18 mouse cellular contexts compared by ENCODE assay signal in genomic region chr15:24990082-24990786, GRCm38 (mm10).
DNase-seq lines count a peak whose midpoint lies in the region; ATAC-seq and TF ChIP-seq lines count a peak whose summit lies in the region.
"Had no signal": no experiment of that assay in that cellular context is flagged by ENCODE, and none has a peak within 500 bp of the region (broad histone marks: within the 10 kb centered on the region; RNA-seq: fewer than 3 reads in every experiment).

No protein-coding gene starts in this region.

- H3K9me3 ChIP-seq in intestine, embryonic 14.5 days (ENCODE audit: control insufficient read depth, low read length) = no peaks in the 10 kb centered on the region
- no peaks in the 10 kb centered on the region for H3K9me3 ChIP-seq in intestine, embryonic 16.5 days (ENCODE audit: control insufficient read depth, low read length)
- H3K9me3 ChIP-seq in midbrain, embryonic 14.5 days (ENCODE audit: control insufficient read depth, low read length) = no peaks in the 10 kb centered on the region
- H3K9me3 ChIP-seq in midbrain, embryonic 16.5 days (replicated peaks; ENCODE audit: control insufficient read depth, low read length, poor library complexity, severe bottlenecking) = no peaks in the 10 kb centered on the region
- H3K9me3 ChIP-seq: embryonic facial prominence, embryonic 13.5 days; midbrain, embryonic 15.5 days had no signal

- 41% methylated on average over 5 of the region's 5 CpGs for WGBS in intestine, embryonic 14.5 days
- 57% methylated on average over 5 of the region's 5 CpGs for WGBS in intestine, embryonic 16.5 days
- 76% methylated on average over 5 of the region's 5 CpGs for WGBS in midbrain, embryonic 14.5 days
- WGBS in midbrain, embryonic 16.5 days = 66% methylated on average over 5 of the region's 5 CpGs

- no peak overlapping the region for H3K4me3 ChIP-seq in intestine, embryonic 14.5 days (ENCODE audit: low read depth, low read length)
- no peak overlapping the region for H3K4me3 ChIP-seq in intestine, embryonic 16.5 days (ENCODE audit: low read length)
- no peak overlapping the region for H3K4me3 ChIP-seq in midbrain, embryonic 14.5 days (replicated peaks; ENCODE audit: low read depth, low read length)
- no peak overlapping the region for H3K4me3 ChIP-seq in midbrain, embryonic 16.5 days (ENCODE audit: low read depth, low read length)
- no peak overlapping the region for H3K4me3 ChIP-seq in cortical plate, adult 2 months (ENCODE audit: insufficient read depth, low read length)
- H3K4me3 ChIP-seq: embryonic facial prominence, embryonic 13.5 days; midbrain, embryonic 15.5 days had no signal

- H3K36me3 ChIP-seq in intestine, embryonic 14.5 days (ENCODE audit: control insufficient read depth, insufficient read depth, low read length) = no peaks in the 10 kb centered on the region
- H3K36me3 ChIP-seq in intestine, embryonic 16.5 days (ENCODE audit: control insufficient read depth, insufficient read depth, low read length) = no peaks in the 10 kb centered on the region
- no peaks in the 10 kb centered on the region for H3K36me3 ChIP-seq in midbrain, embryonic 14.5 days (ENCODE audit: control insufficient read depth, insufficient read depth, low read length)
- H3K36me3 ChIP-seq in midbrain, embryonic 16.5 days (ENCODE audit: control insufficient read depth, insufficient read depth, low read length) = no peaks in the 10 kb centered on the region
- H3K36me3 ChIP-seq: embryonic facial prominence, embryonic 13.5 days; midbrain, embryonic 15.5 days had no signal

- H3K27ac ChIP-seq in intestine, embryonic 14.5 days (ENCODE audit: low read depth) = no peak overlapping the region
- no peak overlapping the region for H3K27ac ChIP-seq in intestine, embryonic 16.5 days (ENCODE audit: low read length)
- H3K27ac ChIP-seq in midbrain, embryonic 14.5 days (replicated peaks; ENCODE audit: low read depth, low read length) = no peak overlapping the region
- no peak overlapping the region for H3K27ac ChIP-seq in midbrain, embryonic 16.5 days (ENCODE audit: low read length)
- peak overlapping the region; percentile 71; the same call in 1 of the 2 replicates for H3K27ac ChIP-seq in cortical plate, adult 2 months (ENCODE audit: insufficient read depth, low read length)
- H3K27ac ChIP-seq: embryonic facial prominence, embryonic 13.5 days; midbrain, embryonic 15.5 days had no signal

- H3K4me2 ChIP-seq in intestine, embryonic 14.5 days (ENCODE audit: low read length) = no peak overlapping the region
- no peak overlapping the region for H3K4me2 ChIP-seq in intestine, embryonic 16.5 days (ENCODE audit: low read depth, low read length)
- H3K4me2 ChIP-seq in midbrain, embryonic 14.5 days (ENCODE audit: low read length) = no peak overlapping the region
- no peak overlapping the region for H3K4me2 ChIP-seq in midbrain, embryonic 16.5 days (ENCODE audit: low read length)
- H3K4me2 ChIP-seq: embryonic facial prominence, embryonic 13.5 days; midbrain, embryonic 15.5 days had no signal

- H3K4me1 ChIP-seq in intestine, embryonic 14.5 days (replicated peaks; ENCODE audit: control insufficient read depth, insufficient read depth, low read length) = no peaks in the 10 kb centered on the region
- H3K4me1 ChIP-seq in intestine, embryonic 16.5 days (ENCODE audit: control insufficient read depth, insufficient read depth, low read length) = no peaks in the 10 kb centered on the region
- 0 out of 2 replicates have a peak, but pooled peaks cover 9% of the 10 kb centered on the region for H3K4me1 ChIP-seq in midbrain, embryonic 14.5 days (ENCODE audit: control insufficient read depth, insufficient read depth, low read length)
- peaks cover 10% of the 10 kb centered on the region for H3K4me1 ChIP-seq in midbrain, embryonic 16.5 days (ENCODE audit: control insufficient read depth, insufficient read depth, low read length)
- peaks cover 2% of the 10 kb centered on the region; the same call in 1 of the 2 replicates for H3K4me1 ChIP-seq in cortical plate, adult 2 months (ENCODE audit: control insufficient read depth, insufficient read depth, low read length)
- H3K4me1 ChIP-seq: embryonic facial prominence, embryonic 13.5 days had no signal

- peak; percentile 32; the same call in 1 of the 2 replicates for ATAC-seq in intestine, embryonic 14.5 days (replicated peaks; ENCODE audit: low FRiP score, low TSS enrichment, low read depth)
- ATAC-seq in intestine, embryonic 16.5 days = no peak
- no peak for ATAC-seq in midbrain, embryonic 14.5 days (ENCODE audit: low FRiP score, low TSS enrichment)
- no peak for ATAC-seq in midbrain, embryonic 16.5 days
- ATAC-seq in megakaryocyte progenitor cell, adult 5-6 weeks (replicated peaks; ENCODE audit: poor library complexity) = peak; percentile 54
- ATAC-seq: midbrain, embryonic 15.5 days had no signal

- H3K27me3 ChIP-seq in intestine, embryonic 14.5 days (replicated peaks; ENCODE audit: control insufficient read depth, insufficient read depth, low read length) = no peaks in the 10 kb centered on the region
- H3K27me3 ChIP-seq in intestine, embryonic 16.5 days (replicated peaks; ENCODE audit: control insufficient read depth, insufficient read depth, low read length) = no peaks in the 10 kb centered on the region
- no peaks in the 10 kb centered on the region for H3K27me3 ChIP-seq in midbrain, embryonic 14.5 days (ENCODE audit: control insufficient read depth, insufficient read depth, low read length)
- no peaks in the 10 kb centered on the region for H3K27me3 ChIP-seq in midbrain, embryonic 16.5 days (ENCODE audit: control insufficient read depth, insufficient read depth, low read depth, low read length)
- H3K27me3 ChIP-seq: embryonic facial prominence, embryonic 13.5 days; midbrain, embryonic 15.5 days had no signal

- TF ChIP-seq CTCF in cortical plate, adult 2 months (IDR thresholded peaks at IDR 0.05; ENCODE audit: extremely low read depth, insufficient read depth, low read length) = no peak

- no peak overlapping the region for H3K9ac ChIP-seq in intestine, embryonic 14.5 days (ENCODE audit: low read length)
- no peak overlapping the region for H3K9ac ChIP-seq in intestine, embryonic 16.5 days (ENCODE audit: low read depth, low read length)
- no peak overlapping the region for H3K9ac ChIP-seq in midbrain, embryonic 14.5 days (replicated peaks; ENCODE audit: low read length)
- no peak overlapping the region for H3K9ac ChIP-seq in midbrain, embryonic 16.5 days (ENCODE audit: low read depth, low read length)
- H3K9ac ChIP-seq: embryonic facial prominence, embryonic 13.5 days; midbrain, embryonic 15.5 days had no signal

- no peak for DNase-seq in intestine, embryonic 14.5 days (ENCODE audit: low spot score)
- DNase-seq in midbrain, embryonic 14.5 days = peak; percentile 58
- no peak for DNase-seq in testis, postnatal 10 days (ENCODE audit: low spot score)
- DNase-seq: adrenal gland, adult 2 months; cerebellum, adult 11 months; cerebellum, postnatal 25 days; heart, adult 11 months; heart, postnatal 4 days; kidney, adult 9 months; liver; lung, adult 2 months; thymus, postnatal 36 days had no signal

- no peak for TF ChIP-seq POLR2A in cortical plate, adult 2 months (IDR thresholded peaks at IDR 0.05; ENCODE audit: extremely low read depth, insufficient read depth, low read length)

Comparison
In these comparisons a context has a peak if more than half of its experiments do, and no peak if none do; other contexts are left out.
1. ATAC-seq: peak in intestine, embryonic 14.5 days (single experiment) and megakaryocyte progenitor cell, adult 5-6 weeks (single experiment); none in intestine, embryonic 16.5 days (single experiment), midbrain, embryonic 14.5 days (single experiment) and midbrain, embryonic 16.5 days (single experiment).